Mouse (Mus musculus): ENCODE measurements around the gene Gm20388.

Gene Gm20388

GRCm38 (mm10) chr8:122099711-122100220, 2189.1 kb downstream of the Gm20388 start:
- in situ Hi-C loops (cut with MboI) = no loop called here

DNA sequence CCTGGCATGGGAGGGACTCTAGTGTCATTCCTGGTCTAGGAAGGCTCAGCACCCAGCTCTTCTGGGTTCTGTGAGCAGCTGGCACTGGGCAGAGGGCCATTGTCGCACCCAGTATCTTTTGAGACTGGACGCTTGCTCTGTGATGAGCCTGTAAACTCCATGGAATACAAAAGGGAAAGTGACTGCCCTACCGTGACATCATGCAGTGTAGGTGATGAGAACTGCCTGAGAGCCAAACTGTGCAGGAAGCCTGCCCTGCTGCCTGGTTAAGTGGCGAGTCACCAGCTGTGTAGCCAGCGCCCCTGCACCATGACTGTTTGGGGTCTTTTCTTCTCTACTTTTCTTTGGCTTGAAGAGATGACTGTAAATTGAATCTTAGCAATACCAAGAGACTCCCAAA, 2191.2 kb downstream of the Gm20388 start:
- in situ Hi-C loops (cut with MboI) = no loop called here

DNA sequence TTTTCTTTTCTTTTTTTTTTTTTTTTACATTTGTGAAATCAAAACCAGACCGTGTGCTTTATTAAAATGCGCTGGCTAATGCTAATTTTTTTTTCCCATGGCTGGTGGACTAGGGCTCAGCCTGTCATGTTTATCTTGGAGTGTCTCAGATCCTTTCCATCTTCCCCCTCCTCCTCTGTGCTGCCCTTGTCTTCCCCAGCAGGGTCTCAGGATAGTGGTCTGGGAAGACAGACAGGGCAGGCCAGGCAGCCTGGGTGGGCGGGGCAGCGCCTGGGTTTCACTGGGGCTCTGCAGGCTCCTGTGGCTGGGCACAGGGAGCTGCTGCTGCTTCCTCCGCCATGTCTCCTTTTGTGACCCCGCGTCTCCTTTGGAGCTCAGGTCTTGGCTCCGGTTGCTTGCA, 2191.6 kb downstream of the Gm20388 start:
- in situ Hi-C loops (cut with MboI) = no loop called here

DNA sequence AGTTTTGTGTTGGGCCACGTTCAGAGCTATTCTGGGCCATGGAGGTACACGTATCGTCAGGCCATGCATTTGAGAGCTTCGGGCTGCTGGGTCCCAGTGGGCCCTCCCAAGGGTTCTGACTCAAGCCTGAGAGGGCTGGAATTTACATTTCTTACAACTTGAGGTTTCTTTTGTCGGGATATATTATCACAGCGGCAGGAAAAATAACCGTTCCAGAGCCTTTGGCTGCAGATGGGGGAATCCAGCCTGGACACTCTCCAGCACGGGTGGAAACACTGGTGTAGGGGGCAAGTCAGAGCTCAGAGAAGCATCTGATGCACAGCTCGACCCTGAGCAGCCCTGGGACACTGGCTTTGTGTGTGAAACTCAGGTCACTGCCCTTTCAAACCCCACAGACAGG, 2192.6 kb downstream of the Gm20388 start:
- in situ Hi-C loops (cut with MboI) = no loop called here

GRCm38 (mm10) chr8:122104658-122105057, 2194.0 kb downstream of the Gm20388 start:
- in situ Hi-C loops (cut with MboI) = no loop called here

- in situ Hi-C loops (cut with MboI) = no loop called here
Measured at GRCm38 (mm10) chr8:122106270-122106669, 2195.6 kb downstream of the Gm20388 start.

DNA sequence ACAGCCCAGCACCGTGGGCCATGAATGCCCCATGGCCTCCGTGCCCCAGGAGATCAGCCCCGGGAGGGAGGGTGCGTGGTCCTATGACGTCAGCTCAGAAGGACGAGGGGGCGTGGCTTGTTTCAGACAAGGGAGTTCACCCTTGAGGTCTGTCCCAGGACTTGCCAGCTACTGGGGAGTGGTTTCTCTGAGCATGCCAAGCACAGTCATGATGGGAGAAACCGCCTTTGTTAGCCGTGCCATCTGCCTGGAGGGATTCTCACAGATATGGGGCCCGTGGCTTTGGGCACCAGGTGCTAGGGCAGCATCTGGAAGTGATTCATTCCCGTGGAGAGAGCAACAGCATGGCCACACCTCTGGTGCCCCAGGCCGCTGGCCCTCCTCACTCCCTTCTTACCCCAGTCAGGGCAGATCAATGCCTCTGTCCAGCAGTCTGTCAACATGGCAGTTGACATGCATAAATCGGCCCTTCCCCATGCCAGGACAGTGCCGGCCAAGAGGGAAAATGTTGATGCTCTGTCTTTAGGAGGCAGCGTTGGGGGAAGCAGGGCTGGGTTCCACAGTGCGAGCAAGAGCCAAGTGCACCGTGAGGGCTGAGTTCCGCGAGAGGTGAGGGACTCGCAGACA, 2199.7 kb downstream of the Gm20388 start:
- in situ Hi-C loops (cut with MboI) = no loop called here

- in situ Hi-C loops (cut with MboI) = no loop called here
Measured at GRCm38 (mm10) chr8:122110867-122111253, 2200.2 kb downstream of the Gm20388 start.

GRCm38 (mm10) chr8:122111745-122112144, 2201.1 kb downstream of the Gm20388 start:
- in situ Hi-C loops (cut with MboI) = no loop called here

GRCm38 (mm10) chr8:122112264-122112965, 2201.8 kb downstream of the Gm20388 start:
- in situ Hi-C loops (cut with MboI) = no loop called here

DNA sequence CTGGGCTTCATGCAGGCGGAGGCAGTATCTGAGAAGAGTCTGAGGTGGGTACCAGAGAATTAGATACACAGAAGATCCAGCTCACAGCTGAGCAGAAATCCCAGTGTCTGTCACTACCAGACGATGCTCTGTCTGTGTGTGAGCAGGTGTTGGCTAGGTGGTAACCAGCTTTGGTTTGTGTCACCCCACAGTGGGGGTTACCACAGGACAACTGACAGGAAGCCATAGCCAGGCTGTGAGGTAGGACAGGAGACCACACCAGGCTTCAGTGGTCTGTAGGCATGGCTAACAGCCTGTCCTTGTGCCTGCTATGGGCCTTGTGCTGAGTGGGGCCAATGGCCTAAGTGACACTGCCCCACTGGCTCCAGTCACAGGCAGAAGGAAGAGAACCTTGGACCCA, 2204.2 kb downstream of the Gm20388 start:
- in situ Hi-C loops (cut with MboI) = no loop called here

GRCm38 (mm10) chr8:122116716-122117357, 2206.2 kb downstream of the Gm20388 start:
- in situ Hi-C loops (cut with MboI) = no loop called here

DNA sequence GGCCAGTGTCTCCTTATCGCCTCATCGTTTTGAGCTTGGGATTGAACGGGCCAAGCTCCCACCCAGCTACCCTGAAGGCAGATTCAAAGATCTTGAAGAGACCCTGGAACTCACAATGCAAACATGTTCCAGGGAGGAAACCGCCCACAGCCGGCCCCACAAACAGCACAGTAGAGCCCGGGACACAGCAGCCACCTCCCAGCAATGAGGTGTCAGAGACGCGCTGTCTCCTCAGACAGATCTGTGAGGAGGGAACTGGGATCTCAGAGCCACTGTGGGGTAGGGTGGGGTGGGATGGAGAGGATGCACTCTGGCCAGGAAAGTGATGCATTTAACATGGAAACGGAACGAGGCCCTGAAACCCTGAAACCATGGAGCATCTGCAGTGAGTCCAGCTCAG, 2207.5 kb downstream of the Gm20388 start:
- in situ Hi-C loops (cut with MboI) = no loop called here

GRCm38 (mm10) chr8:122118536-122118935, 2207.9 kb downstream of the Gm20388 start:
- in situ Hi-C loops (cut with MboI) = no loop called here

- in situ Hi-C loops (cut with MboI) = no loop called here
Measured at GRCm38 (mm10) chr8:122124326-122124725, 2213.7 kb downstream of the Gm20388 start.

GRCm38 (mm10) chr8:122126659-122127058, 2216.0 kb downstream of the Gm20388 start:
- in situ Hi-C loops (cut with MboI) = no loop called here

DNA sequence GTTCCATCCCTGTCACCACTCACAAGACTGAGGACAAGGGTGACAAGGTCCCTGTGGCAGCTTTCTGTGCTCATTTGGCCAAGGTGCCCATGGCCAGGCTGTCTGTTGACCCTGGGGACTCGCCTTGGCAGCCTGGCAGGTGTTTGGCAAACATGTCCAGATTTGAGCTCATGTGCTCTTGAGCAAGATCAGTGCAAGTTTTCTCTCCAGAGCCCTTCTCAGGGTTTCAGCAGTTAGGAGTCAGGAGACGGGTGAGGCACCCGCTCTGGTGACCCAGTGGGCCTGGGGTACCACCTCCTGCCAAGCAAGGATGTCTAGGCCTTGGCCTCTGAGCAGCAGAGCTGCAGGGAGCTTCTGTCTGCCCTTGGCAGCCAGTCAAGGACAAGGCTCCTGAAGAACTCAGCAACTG, 2223.5 kb downstream of the Gm20388 start:
- in situ Hi-C loops (cut with MboI) = no loop called here

GRCm38 (mm10) chr8:122135494-122135893, 2224.9 kb downstream of the Gm20388 start:
- in situ Hi-C loops (cut with MboI) = no loop called here

DNA sequence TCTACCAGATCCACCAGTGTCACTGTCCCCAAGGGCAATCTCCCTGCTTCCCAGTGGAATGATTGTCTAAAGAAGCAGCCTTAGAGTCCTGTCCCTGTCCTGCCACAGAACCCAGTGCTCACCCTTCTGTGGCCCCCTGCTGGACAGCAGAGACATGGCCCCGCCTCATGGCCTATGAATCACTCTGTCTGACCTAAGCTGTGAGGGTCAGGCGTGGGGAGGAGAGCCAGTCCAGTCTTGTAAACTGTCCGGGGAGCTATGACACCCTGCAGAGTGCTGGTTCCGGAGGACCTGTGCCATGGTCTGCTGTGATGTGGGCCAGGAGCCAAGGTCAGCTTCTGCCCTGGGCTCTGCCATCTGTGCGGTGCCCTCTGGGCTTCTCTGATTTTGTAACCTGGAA, 2229.1 kb downstream of the Gm20388 start:
- in situ Hi-C loops (cut with MboI) = no loop called here

GRCm38 (mm10) chr8:122140411-122140810, 2229.8 kb downstream of the Gm20388 start:
- in situ Hi-C loops (cut with MboI) = no loop called here

GRCm38 (mm10) chr8:122142428-122142827, 2231.8 kb downstream of the Gm20388 start:
- in situ Hi-C loops (cut with MboI) = no loop called here

- in situ Hi-C loops (cut with MboI) = no loop called here
Measured at GRCm38 (mm10) chr8:122143231-122143630, 2232.6 kb downstream of the Gm20388 start.

DNA sequence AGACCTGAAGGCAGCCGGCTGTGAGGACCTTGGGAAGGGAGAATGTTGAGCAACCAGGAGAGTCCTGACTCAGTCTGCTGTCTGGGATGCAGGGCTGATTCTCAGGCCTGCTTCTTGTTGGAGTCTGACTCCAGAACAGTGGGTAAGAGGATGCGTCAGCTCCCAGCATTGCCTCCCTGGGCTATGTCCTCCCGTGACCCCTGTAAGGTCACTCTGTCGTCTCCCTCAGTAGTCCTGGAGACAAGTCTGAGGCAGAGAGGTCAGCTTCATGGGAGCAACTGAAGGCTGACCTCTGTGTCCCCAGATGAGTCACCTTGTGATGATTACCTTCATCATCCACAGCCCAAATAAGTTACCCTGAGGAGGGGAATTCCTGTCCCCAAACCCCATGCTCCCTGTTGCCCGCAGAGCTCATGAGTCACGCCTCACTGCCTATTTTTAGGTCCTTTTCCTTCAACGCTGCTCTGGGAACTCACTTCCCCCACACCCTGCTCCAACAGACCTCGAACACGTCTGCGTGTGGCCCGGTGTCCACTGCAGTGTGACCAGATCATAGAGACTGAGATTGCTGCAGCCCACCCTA, 2234.2 kb downstream of the Gm20388 start:
- in situ Hi-C loops (cut with MboI) = no loop called here
